Mouse (Mus musculus): Measurements from ENCODE around the gene Odf3l1.

The Odf3l1 gene

DNA sequence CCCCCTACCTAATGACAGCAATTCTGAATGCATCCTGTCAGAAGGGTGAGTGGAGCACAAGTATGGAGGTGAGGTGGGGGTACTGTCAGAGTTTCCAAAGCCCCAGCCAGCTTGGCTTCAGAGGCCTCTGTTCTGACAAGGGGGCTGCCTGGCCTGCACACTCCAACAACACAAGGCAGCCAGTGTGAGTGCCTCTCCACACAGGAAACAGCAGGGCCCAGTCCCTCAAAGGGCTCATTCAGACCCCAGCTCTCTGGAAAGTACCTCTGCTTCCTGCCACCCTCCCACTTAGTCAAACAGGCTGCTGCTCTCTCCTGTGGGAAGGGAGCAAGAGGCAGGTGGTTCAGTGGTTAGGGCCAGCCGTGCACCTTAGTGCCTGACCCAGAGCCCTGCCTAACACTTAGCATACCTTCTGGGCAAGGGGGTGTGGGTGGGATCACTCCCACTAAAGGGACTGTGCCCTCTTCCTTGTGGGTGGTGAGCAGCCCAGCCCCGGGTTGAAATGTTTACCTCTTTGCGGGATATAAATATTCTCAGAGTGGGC is 17.1 kb upstream of the Odf3l1 start:
- in situ Hi-C loops (cut with MboI, MseI): no loop called here

DNA sequence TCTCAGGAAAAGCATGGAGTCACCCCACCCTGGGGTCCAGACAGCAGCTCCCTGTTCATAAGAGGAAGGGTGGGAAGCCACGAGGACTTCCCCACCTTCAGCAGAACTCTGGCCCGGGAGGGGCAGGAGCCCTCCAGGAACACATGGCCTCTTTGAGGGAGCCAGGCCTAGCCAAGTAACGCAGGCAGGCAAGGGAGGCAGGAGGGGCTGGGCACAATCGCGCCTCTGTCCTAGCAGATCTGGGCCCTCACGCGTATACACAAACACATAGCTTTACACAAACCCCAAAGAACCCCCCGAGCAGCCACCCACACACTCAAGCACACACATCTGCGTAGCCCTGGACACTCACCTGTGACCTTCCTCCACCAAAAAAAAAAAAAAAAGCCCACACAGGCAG is 16.3 kb upstream of the Odf3l1 start:
- in situ Hi-C loops (cut with MboI, MseI): no loop called here

DNA sequence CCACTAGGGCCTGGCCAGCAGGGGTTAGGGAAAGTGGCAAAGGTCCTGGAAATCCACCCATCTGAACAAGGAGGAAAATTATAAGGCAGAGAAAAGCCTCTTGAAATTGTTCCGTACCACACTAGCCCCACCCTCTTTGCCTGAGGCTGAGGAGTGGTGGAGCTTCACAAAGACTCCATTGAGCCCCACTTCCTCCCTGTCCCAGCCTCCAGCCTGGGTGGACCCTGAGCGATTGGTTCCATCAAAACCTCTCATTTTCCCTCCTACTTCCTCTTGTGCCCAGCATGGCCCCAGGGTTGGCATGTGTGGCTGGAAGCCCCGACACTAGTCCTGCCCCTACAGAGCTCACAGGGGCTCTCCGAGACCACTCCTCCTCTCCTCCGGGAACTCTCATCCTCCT is 12.8 kb upstream of the Odf3l1 start:
- in situ Hi-C loops (cut with MboI, MseI): no loop called here

DNA sequence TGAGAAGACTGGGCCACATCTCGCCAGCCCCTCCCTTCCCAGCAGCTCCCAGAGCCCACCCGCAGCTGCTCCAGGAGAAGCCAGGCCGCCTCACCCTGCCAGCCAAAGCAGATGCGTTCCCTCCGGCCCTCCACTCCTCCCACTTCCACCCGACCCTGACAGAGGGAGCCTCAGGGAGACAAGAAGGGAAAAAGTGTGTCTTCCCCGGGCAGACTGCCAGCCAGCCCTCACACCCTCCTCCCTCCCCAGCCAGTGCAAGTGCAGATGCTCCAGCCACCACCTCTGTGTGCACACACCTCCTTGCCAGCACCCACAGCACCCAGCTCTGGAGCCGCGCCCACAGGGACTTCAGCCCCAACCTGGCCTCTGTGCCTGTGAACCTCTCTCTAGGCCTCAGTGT is 12.3 kb upstream of the Odf3l1 start:
- in situ Hi-C loops (cut with MboI, MseI): no loop called here

DNA sequence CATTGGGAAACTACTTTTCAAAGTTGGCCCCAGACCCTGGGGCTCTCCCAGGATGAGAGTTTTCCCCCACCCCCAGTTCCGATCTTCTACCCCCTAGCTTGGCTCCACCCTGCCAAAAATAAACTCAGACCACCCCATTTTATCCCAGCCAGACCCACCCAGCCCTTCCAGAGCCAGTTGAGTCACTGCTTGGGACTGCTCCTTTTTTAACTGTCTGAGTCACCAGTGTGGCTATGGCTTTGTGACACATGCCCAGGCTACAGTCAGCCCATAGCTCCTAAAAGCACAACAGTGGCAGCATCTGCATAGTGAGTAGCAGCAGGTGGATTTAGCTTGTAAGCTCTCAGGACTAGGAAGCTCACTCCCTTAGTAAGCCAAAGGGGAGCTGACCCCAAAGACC is 8.6 kb upstream of the Odf3l1 start:
- in situ Hi-C loops (cut with MboI, MseI): no loop called here

DNA sequence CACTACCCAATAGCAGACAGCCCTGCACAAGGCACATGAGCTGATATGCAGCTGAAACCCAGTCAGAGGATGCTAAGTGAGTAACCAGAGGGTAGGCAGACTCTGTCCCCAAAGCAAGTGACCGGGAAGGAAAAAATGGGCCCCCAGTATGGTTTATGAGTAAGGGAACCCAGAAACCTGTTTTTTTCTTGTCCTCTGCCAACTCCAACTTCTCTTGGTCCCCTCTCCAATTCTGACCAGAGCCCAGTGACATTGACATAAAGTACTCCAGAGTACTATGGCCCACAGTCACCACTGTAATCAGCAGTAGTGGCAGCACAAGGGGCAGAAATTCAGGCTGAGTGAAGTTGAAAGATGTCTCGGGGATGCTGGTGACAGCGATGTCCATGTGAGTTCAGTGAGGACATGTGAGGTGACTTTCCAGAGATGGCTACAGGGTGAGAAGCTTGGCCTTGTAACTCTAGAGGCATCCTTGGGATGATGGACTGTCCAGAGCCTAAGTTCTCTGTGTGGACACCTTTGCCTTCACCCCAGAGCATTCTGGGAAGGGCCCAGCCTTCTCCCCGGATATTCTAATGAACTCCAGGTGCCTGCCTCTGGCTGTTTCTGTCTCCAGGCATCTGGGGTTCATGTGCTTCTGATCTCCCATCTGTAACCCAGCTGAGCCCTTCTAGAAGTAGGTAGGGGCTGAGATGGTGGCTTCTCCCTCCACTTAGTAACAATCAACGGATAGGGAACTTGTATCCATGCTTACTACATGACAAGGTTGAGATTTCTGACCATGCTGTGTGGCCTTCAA is 7.8 kb upstream of the Odf3l1 start:
- in situ Hi-C loops (cut with MboI, MseI): no loop called here

DNA sequence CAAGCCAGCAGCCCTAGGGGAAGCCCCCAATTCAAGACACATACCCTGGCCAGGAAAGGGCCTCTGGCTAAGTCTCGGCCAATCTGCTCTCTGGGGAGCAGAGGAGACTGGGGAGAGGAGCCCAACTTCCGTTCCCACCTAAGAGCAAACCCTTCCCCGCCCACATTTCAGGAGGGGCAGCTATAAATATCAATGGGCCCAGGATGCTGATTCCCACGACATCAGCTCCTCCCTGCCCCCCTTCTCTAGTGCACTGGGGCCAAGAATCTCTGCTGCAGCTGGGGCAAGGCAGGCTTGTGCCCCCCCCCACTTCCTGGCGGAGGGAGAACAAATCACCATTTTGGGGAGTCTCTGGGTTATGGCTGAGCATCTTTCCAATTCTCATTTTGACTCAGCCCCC is 6.7 kb upstream of the Odf3l1 start:
- in situ Hi-C loops (cut with MboI, MseI): no loop called here

DNA sequence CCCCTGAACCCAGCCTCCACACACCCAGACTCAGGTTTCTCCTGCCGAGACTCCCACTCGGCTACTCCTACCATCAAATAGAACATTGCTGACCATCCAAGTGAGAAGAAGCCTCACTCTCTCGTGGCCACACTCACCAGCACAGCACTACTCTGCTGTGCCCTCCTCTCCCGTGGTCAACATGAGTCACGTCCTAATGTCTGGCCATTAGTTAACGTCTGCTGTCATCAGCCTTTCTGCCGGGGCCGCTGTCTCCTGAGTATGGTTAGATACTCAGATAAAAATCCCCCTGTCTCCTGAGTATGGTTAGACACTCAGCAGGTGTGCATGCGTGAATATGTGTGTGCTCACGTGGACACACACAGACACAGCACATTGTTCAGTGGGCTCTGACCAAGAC is 6.3 kb upstream of the Odf3l1 start:
- in situ Hi-C loops (cut with MboI, MseI): no loop called here

DNA sequence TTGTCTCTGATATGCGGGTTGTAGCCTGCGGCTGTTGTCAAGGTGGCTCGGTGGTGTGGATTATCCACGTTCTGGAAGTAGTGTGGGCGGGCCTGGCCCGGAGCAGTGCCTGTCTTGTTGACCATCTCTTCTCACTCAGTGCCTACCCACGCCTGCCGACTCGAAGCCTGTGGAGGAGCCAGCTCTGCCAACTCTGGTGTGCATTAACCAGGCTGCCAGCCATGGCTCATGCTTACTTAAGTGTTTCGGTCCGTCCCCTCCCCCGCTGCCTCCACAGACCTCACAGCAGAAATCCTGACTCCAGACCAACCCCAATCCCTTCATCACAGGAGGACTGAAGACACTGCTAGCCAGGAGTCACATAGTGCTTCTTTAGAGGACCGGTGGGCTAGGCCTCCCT is 5.1 kb upstream of the Odf3l1 start:
- in situ Hi-C loops (cut with MboI, MseI): no loop called here

DNA sequence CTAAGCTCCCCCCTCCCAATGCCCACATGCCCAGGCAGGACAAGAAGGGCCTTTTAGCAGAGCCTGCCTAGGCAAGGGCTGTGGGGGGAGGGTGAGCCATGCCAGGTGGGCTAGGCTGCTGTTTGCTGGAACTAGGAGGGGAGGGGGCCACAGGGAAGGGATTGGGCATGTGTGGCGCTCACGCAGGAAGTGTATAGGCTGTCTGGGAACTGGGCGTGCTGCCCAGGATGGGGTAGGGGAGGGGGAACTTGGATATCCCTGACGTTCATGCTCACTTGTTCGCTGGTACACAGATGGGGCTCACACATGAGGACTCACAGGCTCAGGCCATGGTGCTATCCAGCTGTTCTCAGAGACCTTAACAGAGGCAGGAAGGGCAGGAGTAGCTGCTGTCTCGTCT is 3.8 kb upstream of the Odf3l1 start:
- in situ Hi-C loops (cut with MboI, MseI): no loop called here

DNA sequence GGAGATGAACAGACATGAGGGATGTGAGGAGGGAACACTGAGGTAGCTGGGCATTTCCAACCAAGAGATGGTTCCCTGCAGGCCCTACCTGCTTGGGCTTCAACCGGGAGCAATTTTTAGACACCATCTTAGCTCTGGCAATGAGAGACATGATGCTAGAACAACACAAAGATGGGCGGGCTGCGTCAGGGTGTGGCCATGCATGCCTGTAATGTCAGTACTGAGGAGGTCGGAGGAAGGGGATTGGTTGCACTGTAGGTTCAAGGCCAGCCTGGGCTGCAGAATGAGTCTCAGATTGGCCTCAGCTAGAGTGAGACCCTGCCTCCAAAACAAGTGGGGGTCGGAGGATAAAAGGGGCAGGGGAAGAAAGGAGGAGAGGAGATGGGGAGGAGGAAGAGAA is 2.0 kb upstream of the Odf3l1 start:
- in situ Hi-C loops (cut with MboI, MseI): no loop called here

DNA sequence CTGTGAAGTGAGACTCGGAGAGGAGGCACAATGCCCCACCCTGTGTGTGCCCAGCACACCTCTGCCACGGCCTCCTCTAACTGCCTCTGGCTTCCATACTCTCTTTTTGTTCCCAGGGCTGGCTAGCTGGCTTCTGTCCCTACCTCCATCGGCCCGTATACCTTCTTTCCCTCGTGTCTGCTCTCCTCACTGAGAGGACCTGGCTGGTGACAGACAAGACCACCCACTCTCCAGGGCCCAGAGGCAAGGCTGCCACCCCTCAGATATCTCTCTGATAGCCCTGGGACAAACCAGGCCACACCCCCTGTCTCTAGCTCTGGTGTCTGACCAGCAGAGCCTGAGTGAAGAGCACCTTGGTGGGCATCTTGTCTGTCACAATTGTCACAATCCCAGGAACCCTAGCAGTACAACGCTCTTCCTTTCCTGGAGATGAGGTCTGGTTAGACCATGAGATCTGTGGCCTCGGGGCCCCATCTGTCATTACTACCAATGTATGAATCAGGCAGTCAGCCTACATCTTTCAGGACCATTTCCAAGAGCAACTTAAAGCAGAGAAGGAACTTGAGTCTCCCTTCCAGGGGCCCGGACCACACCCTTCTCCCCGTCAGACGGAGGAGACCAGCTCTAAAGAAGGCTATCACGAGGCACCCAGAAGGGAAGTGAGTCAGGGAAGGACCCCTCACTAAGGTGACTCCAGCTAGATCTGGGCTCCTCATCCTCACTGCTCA is 1.4 kb upstream of the Odf3l1 start:
- in situ Hi-C loops (cut with MboI, MseI): no loop called here

DNA sequence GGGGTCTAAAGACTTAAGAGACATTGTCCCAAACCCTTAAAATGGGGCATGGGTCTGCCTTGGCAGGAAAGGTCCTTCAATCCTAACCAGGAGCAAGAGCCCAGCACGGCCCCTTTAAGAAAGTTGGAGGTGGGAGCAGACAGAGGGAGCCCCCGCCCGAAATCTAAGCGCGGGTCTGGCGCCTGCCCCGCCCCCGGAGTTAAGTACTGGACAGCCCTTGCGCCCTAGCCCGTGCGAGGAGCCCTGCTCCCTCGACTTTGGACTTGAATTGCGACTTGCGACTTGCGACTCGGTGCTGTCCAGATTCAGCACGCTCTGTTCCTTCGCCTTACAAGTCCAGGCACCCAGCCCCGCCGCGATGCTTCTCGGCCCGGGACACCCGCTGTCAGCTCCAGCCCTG is 353 bp upstream of the Odf3l1 start, which contains the start of gene Cspg4:
Cspg4 (plus strand) TSS at position 202 of the 400 bp plus-strand sequence.
- in situ Hi-C loops (cut with MboI, MseI): no loop called here

DNA sequence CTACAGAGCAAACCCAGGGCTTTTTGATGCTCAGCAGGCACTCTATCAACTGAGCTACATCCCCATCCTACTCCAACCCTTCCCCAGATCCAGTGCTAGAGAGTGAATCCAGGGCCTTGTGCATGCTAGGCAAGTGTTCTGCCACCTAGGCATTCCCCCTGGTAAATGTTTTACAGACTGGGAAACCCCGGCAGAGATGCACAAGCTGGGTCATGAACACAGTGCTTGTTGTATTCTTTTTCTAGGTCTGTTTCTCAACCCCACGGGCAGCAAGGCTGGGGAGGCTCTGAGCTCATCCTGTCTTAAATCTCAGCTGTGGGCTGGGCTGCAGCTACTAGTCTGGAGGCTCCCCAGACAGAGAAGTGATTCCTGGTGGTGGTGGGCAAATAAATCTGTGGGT is 1.6 kb downstream of the Odf3l1 start:
- in situ Hi-C loops (cut with MboI, MseI): no loop called here

DNA sequence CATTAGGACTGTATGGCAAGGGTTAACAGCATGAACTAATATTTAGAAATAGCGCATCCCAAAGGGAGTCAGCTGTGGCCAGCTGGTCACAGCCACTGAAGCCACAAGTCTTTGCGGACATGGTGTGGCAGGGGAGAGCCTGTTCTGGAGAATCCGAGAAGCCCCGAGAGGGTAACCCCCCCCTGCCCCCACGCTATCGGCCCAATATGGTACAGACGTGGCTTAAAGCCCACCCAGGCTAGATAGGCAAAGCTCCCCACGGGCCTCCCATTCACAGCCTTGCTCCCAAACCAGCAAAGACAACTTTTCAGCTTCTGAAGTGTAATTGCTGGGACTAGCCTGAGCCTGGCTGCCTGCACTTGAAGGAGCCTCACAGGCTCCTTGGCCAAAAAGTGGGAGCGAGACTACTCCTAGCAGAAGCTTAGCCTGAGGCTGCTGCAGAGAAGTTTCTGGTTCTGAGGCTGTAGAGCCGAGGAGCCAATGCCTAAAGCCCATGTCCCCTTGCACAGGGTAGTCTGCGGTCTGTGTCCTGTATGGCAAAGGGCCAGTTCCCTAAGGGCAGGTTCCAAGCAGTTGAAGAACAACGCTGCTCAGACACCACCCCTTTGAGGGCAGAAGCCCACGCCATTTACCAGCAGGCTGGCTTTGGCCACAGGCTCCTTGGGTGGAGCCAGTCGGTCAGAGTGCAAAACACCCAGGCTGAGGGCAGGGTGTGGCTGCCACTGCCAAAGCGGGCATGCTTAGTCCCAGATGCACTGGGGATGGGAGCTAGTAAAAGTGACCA is 3.8 kb downstream of the Odf3l1 start:
- in situ Hi-C loops (cut with MboI, MseI): no loop called here

DNA sequence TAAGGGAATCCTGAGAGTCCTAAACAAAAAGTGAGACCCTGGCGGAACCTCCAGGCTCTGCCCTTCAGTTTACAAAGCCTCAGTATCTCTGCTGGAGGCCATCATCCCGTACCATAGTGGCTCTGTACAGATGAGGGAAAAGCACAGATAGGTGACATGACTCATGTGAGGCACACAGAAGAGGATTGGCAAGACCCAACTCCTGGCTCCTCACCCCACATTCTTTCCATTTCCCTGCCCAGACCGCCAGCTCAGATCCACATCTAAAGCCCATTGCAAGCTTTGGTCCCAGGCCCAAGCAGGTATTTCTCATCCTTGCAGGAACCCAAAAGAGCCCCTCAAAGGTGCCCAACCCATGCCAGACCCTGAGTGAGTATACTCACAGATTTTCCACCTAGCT is 4.4 kb downstream of the Odf3l1 start:
- in situ Hi-C loops (cut with MboI, MseI): no loop called here

DNA sequence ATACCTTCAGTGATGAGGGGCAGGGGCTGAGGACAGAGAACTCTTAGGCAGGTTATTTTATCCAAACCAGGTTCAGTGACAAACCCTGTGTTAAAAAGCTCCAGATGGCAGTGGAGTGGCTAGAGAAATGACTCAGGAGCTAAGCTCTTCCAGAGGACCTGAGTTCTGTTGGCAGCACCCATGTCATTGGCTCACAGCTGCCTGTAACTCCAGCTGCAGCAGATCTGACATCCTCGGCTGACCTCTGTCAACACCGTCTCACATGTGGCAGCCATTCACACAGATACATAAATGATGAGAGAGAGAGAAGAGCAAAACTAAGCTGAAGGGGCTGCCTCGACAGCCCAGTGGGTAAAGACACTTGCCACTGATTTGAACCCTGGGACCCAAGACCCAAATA is 7.0 kb downstream of the Odf3l1 start:
- in situ Hi-C loops (cut with MboI, MseI): no loop called here

DNA sequence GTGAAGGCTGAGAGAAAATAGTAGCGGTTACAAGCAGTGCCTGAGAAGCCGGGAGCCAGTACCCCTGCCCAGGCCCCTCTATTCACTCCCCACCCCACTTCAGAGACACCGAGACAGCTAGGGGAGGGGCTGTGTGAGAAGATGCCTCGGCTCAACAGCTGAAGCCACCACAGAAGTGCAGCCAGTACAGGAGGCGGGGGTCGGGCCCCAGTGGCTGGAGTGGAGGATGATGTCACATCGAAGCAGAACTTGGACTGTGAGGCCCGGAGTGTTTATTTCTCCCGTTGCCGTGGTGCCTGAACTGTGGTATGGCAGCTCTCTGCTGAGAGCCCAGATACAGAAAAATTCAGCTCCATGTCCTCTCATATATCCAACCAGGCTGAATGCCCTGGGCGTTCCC is 12.7 kb downstream of the Odf3l1 start:
- in situ Hi-C loops (cut with MboI, MseI): no loop called here

DNA sequence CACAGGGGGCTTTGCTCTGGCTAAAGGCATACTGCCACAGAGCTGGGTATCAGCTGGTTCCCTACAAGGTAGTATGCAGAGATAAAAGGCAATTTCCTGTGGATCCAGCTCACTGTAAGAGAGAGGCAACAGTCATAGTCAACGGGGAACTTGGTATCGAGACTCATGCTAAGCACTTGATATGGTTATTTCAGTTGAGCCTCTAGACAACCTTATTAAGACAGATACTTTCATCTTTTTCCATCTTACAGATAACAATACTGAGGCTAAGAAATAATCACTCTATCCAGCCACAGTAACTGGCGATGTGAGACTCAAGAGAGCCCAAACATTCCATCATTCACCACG is 13.6 kb downstream of the Odf3l1 start:
- in situ Hi-C loops (cut with MboI, MseI): no loop called here

DNA sequence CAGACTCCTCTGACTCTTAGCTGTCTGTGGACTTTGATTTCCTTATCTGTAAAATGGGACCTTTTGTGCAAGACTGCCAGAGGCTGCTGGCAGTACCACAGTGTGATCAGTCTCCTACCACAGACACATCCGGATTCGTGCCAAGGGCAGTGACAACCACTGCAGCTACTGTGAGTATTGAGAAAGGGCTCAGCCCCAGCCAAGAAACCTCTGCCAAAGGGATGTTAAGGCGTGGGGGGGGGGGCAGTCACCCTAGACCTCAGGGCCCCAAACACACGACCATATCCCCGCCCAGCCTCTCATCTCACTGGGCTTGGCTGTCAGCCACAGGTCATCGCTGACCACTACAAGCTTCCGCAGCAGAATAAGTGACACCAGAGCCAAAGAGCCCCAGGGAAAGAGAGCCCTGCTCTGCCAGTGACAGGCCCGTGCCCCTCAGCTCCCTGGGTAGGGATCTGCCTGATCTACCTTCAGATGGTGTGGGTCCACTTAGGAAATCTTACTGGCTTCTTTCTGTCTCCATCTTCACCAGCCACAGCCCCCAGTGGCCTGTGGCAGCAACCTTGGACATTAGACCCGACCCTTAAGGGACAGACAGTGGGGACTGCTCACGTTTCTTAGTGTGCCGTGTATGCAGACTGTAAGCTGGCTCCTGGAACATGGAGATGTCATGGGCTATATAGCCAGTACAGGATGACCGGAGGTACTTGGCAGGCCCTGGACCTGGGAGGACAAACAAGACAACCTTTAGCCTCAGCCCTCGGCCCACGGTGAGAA is 14.2 kb downstream of the Odf3l1 start:
- in situ Hi-C loops (cut with MboI, MseI): no loop called here

DNA sequence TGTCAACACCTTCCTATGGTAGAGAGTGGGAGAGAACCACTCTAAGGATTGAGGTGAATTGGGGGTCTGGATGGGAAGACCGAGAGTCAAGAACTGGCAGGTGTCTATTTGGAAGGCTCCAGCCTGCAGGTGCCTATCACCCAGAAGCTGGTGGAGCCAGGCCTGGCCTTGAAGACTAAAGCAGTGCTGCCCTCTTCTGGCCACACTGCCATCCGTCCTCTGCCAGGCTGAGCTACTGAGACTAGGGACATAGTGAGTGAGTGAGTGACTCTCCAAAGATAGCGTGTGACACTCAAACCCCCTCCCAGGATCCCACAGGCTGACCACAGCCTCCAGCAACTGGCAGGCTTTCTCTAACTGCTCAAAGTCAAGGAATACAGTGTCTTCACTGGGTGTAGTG is 17.0 kb downstream of the Odf3l1 start:
- in situ Hi-C loops (cut with MboI, MseI): no loop called here

DNA sequence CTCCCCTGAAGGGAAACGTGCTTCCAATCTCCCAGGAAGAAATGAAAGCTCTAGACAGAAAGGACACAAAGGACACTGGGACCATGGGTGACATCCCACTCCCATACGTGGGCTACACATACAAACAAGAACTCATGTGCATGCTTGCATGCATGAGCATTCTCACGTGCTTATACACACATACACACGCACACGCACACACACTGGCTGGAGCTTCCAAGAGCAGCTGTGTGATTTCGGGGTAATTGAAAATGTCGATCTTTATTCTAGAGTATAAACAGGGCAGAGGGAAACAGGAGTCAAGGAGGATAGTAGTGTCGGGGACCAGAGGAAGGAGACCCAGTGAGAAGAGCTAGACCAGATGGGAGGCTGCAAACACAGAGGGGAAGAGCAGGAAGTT is 19.8 kb downstream of the Odf3l1 start:
- in situ Hi-C loops (cut with MboI, MseI): no loop called here
